Mouse (Mus musculus) heart, postnatal 14 days (tissue): Measurements from ENCODE around the gene Rsu1. TPM values are rescaled to one million over a fixed set of nuclear protein-coding genes. Genes with fewer than 3 reads are reported as not detected.

Experiments
- DNase-seq, 2 experiments: peaks; one replicate each; pipeline ENCODE4 v3.0.0; 2021 to 2022
- intact Hi-C: fragments of 180-260 bp; cut with DNase I; formaldehyde crosslinking; loops from one replicate; pipeline ENCODE4 v1.15.1; 2025
- long read RNA-seq, 2 experiments: library from polyadenylated mRNA; stranded (forward); transcript quantifications; one replicate each; pipeline ENCODE4 v2.0.0; 2021
- total RNA-seq, 2 experiments: library from RNA; stranded (reverse); gene quantifications; 2 replicates each; pipeline ENCODE4 v1.2.3; 2021

Rsu1 gene
- 10 to 100 TPM; 73.7 to 75.5 TPM for total RNA-seq
- long read RNA-seq, experiment 1, transcript Rsu1-201 (9 exons, 1,546 nt) = major isoform, 160 of 174 reads
- long read RNA-seq, experiment 1, partial matches to known transcripts = 7 of 174 reads
- long read RNA-seq, experiment 1, other reads (novel, unspliced or antisense) = 3 of 174 reads
- long read RNA-seq, experiment 2, transcript Rsu1-201 (9 exons, 1,546 nt) = major isoform, 115 of 123 reads
- long read RNA-seq, experiment 2, partial matches to known transcripts = 3 of 123 reads
- long read RNA-seq, experiment 2, other reads (novel, unspliced or antisense) = 4 of 123 reads

- intact Hi-C loops = loop anchor here (10.0 kb wide), 1 partner anchor 893 kb away; no protein-coding TSS in a partner anchor
These were observed at the start of gene Rsu1 for GRCm38 (mm10) chr2:13271165-13271957. Gene Rsu1, minus strand, starts transcription at chr2:13271415.

GRCm38 (mm10) chr2:13303376-13303775 lies 32.2 kb upstream of the Rsu1 start:
- no peak for DNase-seq
- intact Hi-C loops = loop anchor here (5.0 kb wide), 1 partner anchor 69 kb away; no protein-coding TSS in a partner anchor

More at GRCm38 (mm10) chr2:13271165-13271957, at the start of gene Rsu1:
- DNase-seq = peak; percentile 94 to 95

- intact Hi-C loops = loop anchor here (2.0 to 10.0 kb wide), 3 partner anchors 298 to 556 kb away; partner anchors contain the start of gene St8sia6
- peak; percentile 5 to 25 for DNase-seq
These were observed 27.8 kb upstream of the Rsu1 start for GRCm38 (mm10) chr2:13299031-13299430.

- no peak for DNase-seq
- intact Hi-C loops = loop anchor here (2.0 to 10.0 kb wide), 3 partner anchors 299 to 557 kb away; partner anchors contain the start of gene St8sia6
These were observed 26.5 kb upstream of the Rsu1 start for GRCm38 (mm10) chr2:13297733-13298132.

- intact Hi-C loops = loop anchor here (2.0 to 10.0 kb wide), 5 partner anchors 284 to 647 kb away; partner anchors contain the start of gene St8sia6
- DNase-seq = peak in 1 of 2 experiments; percentile 21
These were observed 19.4 kb upstream of the Rsu1 start for GRCm38 (mm10) chr2:13290661-13291060.

GRCm38 (mm10) chr2:13290070-13290469 lies 18.9 kb upstream of the Rsu1 start:
- intact Hi-C loops = loop anchor here (2.0 to 10.0 kb wide), 5 partner anchors 285 to 647 kb away; partner anchors contain the start of gene St8sia6
- no peak for DNase-seq

GRCm38 (mm10) chr2:13278114-13278862 lies 7.1 kb upstream of the Rsu1 start:
- DNase-seq = no peak
- intact Hi-C loops = loop anchor here (2.0 to 10.0 kb wide), 3 partner anchors 319 to 887 kb away; no protein-coding TSS in a partner anchor

GRCm38 (mm10) chr2:13275874-13276273 lies 4.7 kb upstream of the Rsu1 start:
- intact Hi-C loops = loop anchor here (5.0 to 10.0 kb wide), 2 partner anchors 771 to 889 kb away; no protein-coding TSS in a partner anchor
- no peak for DNase-seq

- no peak for DNase-seq
- intact Hi-C loops = loop anchor here (10.0 kb wide), 1 partner anchor 894 kb away; no protein-coding TSS in a partner anchor
These were observed 479 bp downstream of the Rsu1 start for GRCm38 (mm10) chr2:13270736-13271135.

- no peak for DNase-seq
- intact Hi-C loops = loop anchor here (10.0 kb wide), 3 partner anchors 564 to 1254 kb away; no protein-coding TSS in a partner anchor
These were observed 2.4 kb downstream of the Rsu1 start for GRCm38 (mm10) chr2:13268681-13269293.

GRCm38 (mm10) chr2:13264875-13265274 lies 6.3 kb downstream of the Rsu1 start:
- intact Hi-C loops = loop anchor here (10.0 kb wide), 3 partner anchors 560 to 1250 kb away; no protein-coding TSS in a partner anchor
- peak in 1 of 2 experiments; percentile 15 for DNase-seq

- no peak for DNase-seq
- intact Hi-C loops = loop anchor here (10.0 kb wide), 3 partner anchors 558 to 1248 kb away; no protein-coding TSS in a partner anchor
These were observed 8.1 kb downstream of the Rsu1 start for GRCm38 (mm10) chr2:13263150-13263549.

GRCm38 (mm10) chr2:13258606-13259005 lies 12.6 kb downstream of the Rsu1 start:
- DNase-seq = no peak
- intact Hi-C loops = no loop called here

GRCm38 (mm10) chr2:13240711-13241110 lies 30.5 kb downstream of the Rsu1 start:
- intact Hi-C loops = loop anchor here (5.0 kb wide), 1 partner anchor 783 kb away; no protein-coding TSS in a partner anchor
- DNase-seq = no peak

GRCm38 (mm10) chr2:13237140-13237901 lies 33.9 kb downstream of the Rsu1 start:
- peak; percentile 34 to 73 for DNase-seq
- intact Hi-C loops = no loop called here

GRCm38 (mm10) chr2:13235696-13236095 lies 35.5 kb downstream of the Rsu1 start:
- intact Hi-C loops = no loop called here
- DNase-seq = peak; percentile 28 to 46

GRCm38 (mm10) chr2:13234796-13235195 lies 36.4 kb downstream of the Rsu1 start:
- intact Hi-C loops = no loop called here

GRCm38 (mm10) chr2:13233902-13234301 lies 37.3 kb downstream of the Rsu1 start:
- no peak for DNase-seq
- intact Hi-C loops = no loop called here

More at GRCm38 (mm10) chr2:13234796-13235195, 36.4 kb downstream of the Rsu1 start:
- no peak for DNase-seq
